Mouse (Mus musculus): ENCODE measurements around the gene Slc1a2. TPM values are rescaled to one million over a fixed set of nuclear protein-coding genes. Genes with fewer than 3 reads are reported as not detected.

Slc1a2 gene
- total and polyA plus RNA-seq, 3 experiments = 0.05 TPM; not detected in 2

- H3K9me3 ChIP-seq (replicated peaks) = no peaks in the 10 kb centered on the region
- TF ChIP-seq CTCF (IDR thresholded peaks at IDR 0.05; ENCODE audit: low read depth, low read length) (no peak), POLR2AphosphoS5 (IDR thresholded peaks at IDR 0.05; ENCODE audit: insufficient replicate concordance, low read depth, low read length) (no peak), GATA2 (IDR thresholded peaks at IDR 0.05; ENCODE audit: borderline replicate concordance, low read depth, low read length) (no peak), TAL1 (conservative IDR thresholded peaks at IDR 0.05; ENCODE audit: low read depth, low read length) (no peak), GATA1 (IDR thresholded peaks at IDR 0.05; ENCODE audit: borderline replicate concordance, low read length) (no peak)
- H3K36me3 ChIP-seq (replicated peaks) = peaks cover 92% of the 10 kb centered on the region
- no peak for ATAC-seq (ENCODE audit: extremely low read depth, insufficient number of reproducible peaks, low FRiP score, poor library complexity, severe bottlenecking)
- no peak overlapping the region for H3K4me3 ChIP-seq (ENCODE audit: low read depth, low read length)
- no peak for DNase-seq (ENCODE audit: low spot score)
- peaks cover 3% of the 10 kb centered on the region for H3K4me1 ChIP-seq (ENCODE audit: insufficient read depth, low read depth, low read length)
- H3K27me3 ChIP-seq (ENCODE audit: insufficient read depth, low read length) = no peaks in the 10 kb centered on the region
These were observed 162.3 kb downstream of the Slc1a2 start for GRCm38 (mm10) chr2:102820790-102821189.

GRCm38 (mm10) chr2:102822036-102822435 is 163.6 kb downstream of the Slc1a2 start:
- no peak for TF ChIP-seq POLR2AphosphoS5 (IDR thresholded peaks at IDR 0.05; ENCODE audit: insufficient replicate concordance, low read depth, low read length)
- no peak for TF ChIP-seq TAL1 (conservative IDR thresholded peaks at IDR 0.05; ENCODE audit: low read depth, low read length)
- no peak for TF ChIP-seq GATA1 (IDR thresholded peaks at IDR 0.05; ENCODE audit: borderline replicate concordance, low read length)
- no peak for TF ChIP-seq GATA2 (IDR thresholded peaks at IDR 0.05; ENCODE audit: borderline replicate concordance, low read depth, low read length)
- no peak for TF ChIP-seq CTCF (IDR thresholded peaks at IDR 0.05; ENCODE audit: low read depth, low read length)
- Histone ChIP-seq H3K9me3 (replicated peaks) (no peaks in the 10 kb centered on the region), H3K27me3 (ENCODE audit: insufficient read depth, low read length) (no peaks in the 10 kb centered on the region), H3K4me3 (ENCODE audit: low read depth, low read length) (no peak overlapping the region), H3K4me1 (ENCODE audit: insufficient read depth, low read depth, low read length) (no peaks in the 10 kb centered on the region), H3K36me3 (replicated peaks) (peaks cover 93% of the 10 kb centered on the region)
- DNase-seq (ENCODE audit: low spot score) (no peak), ATAC-seq (ENCODE audit: extremely low read depth, insufficient number of reproducible peaks, low FRiP score, poor library complexity, severe bottlenecking) (no peak)

- DNase-seq (ENCODE audit: low spot score) (no peak), ATAC-seq (ENCODE audit: extremely low read depth, insufficient number of reproducible peaks, low FRiP score, poor library complexity, severe bottlenecking) (no peak)
- H3K27me3 ChIP-seq (ENCODE audit: insufficient read depth, low read length) = no peaks in the 10 kb centered on the region
- H3K9me3 ChIP-seq (replicated peaks) = no peaks in the 10 kb centered on the region
- no peaks in the 10 kb centered on the region for H3K4me1 ChIP-seq (ENCODE audit: insufficient read depth, low read depth, low read length)
- peaks cover 88% of the 10 kb centered on the region for H3K36me3 ChIP-seq (replicated peaks)
- no peak overlapping the region for H3K4me3 ChIP-seq (ENCODE audit: low read depth, low read length)
- TF ChIP-seq TAL1 (conservative IDR thresholded peaks at IDR 0.05; ENCODE audit: low read depth, low read length) = no peak
- no peak for TF ChIP-seq CTCF (IDR thresholded peaks at IDR 0.05; ENCODE audit: low read depth, low read length)
- TF ChIP-seq GATA2 (IDR thresholded peaks at IDR 0.05; ENCODE audit: borderline replicate concordance, low read depth, low read length) = no peak
- TF ChIP-seq POLR2AphosphoS5 (IDR thresholded peaks at IDR 0.05; ENCODE audit: insufficient replicate concordance, low read depth, low read length) = no peak
- no peak for TF ChIP-seq GATA1 (IDR thresholded peaks at IDR 0.05; ENCODE audit: borderline replicate concordance, low read length)
These were observed 167.6 kb downstream of the Slc1a2 start for GRCm38 (mm10) chr2:102825961-102826633.

- TF ChIP-seq TAL1 (conservative IDR thresholded peaks at IDR 0.05; ENCODE audit: low read depth, low read length) (no peak), GATA1 (IDR thresholded peaks at IDR 0.05; ENCODE audit: borderline replicate concordance, low read length) (no peak), CTCF (IDR thresholded peaks at IDR 0.05; ENCODE audit: low read depth, low read length) (no peak), POLR2AphosphoS5 (IDR thresholded peaks at IDR 0.05; ENCODE audit: insufficient replicate concordance, low read depth, low read length) (no peak), GATA2 (IDR thresholded peaks at IDR 0.05; ENCODE audit: borderline replicate concordance, low read depth, low read length) (no peak)
- Histone ChIP-seq H3K9me3 (replicated peaks) (no peaks in the 10 kb centered on the region), H3K4me3 (ENCODE audit: low read depth, low read length) (no peak overlapping the region), H3K36me3 (replicated peaks) (peaks cover 89% of the 10 kb centered on the region), H3K4me1 (ENCODE audit: insufficient read depth, low read depth, low read length) (no peaks in the 10 kb centered on the region), H3K27me3 (ENCODE audit: insufficient read depth, low read length) (no peaks in the 10 kb centered on the region)
- ATAC-seq (ENCODE audit: extremely low read depth, insufficient number of reproducible peaks, low FRiP score, poor library complexity, severe bottlenecking) = no peak
- DNase-seq (ENCODE audit: low spot score) = no peak
These were observed 169.4 kb downstream of the Slc1a2 start for GRCm38 (mm10) chr2:102827841-102828240.

GRCm38 (mm10) chr2:102828381-102828780 is 169.9 kb downstream of the Slc1a2 start:
- Histone ChIP-seq H3K36me3 (replicated peaks) (peaks cover 91% of the 10 kb centered on the region), H3K9me3 (replicated peaks) (no peaks in the 10 kb centered on the region), H3K27me3 (ENCODE audit: insufficient read depth, low read length) (no peaks in the 10 kb centered on the region), H3K4me3 (ENCODE audit: low read depth, low read length) (no peak overlapping the region), H3K4me1 (ENCODE audit: insufficient read depth, low read depth, low read length) (no peaks in the 10 kb centered on the region)
- no peak for TF ChIP-seq POLR2AphosphoS5 (IDR thresholded peaks at IDR 0.05; ENCODE audit: insufficient replicate concordance, low read depth, low read length)
- TF ChIP-seq GATA2 (IDR thresholded peaks at IDR 0.05; ENCODE audit: borderline replicate concordance, low read depth, low read length) = no peak
- no peak for TF ChIP-seq CTCF (IDR thresholded peaks at IDR 0.05; ENCODE audit: low read depth, low read length)
- no peak for TF ChIP-seq GATA1 (IDR thresholded peaks at IDR 0.05; ENCODE audit: borderline replicate concordance, low read length)
- TF ChIP-seq TAL1 (conservative IDR thresholded peaks at IDR 0.05; ENCODE audit: low read depth, low read length) = no peak
- DNase-seq (ENCODE audit: low spot score) (no peak), ATAC-seq (ENCODE audit: extremely low read depth, insufficient number of reproducible peaks, low FRiP score, poor library complexity, severe bottlenecking) (no peak)

GRCm38 (mm10) chr2:102829201-102829600 is 170.7 kb downstream of the Slc1a2 start:
- H3K36me3 ChIP-seq (replicated peaks) = peaks cover 90% of the 10 kb centered on the region
- H3K4me3 ChIP-seq (ENCODE audit: low read depth, low read length) = no peak overlapping the region
- no peaks in the 10 kb centered on the region for H3K9me3 ChIP-seq (replicated peaks)
- H3K27me3 ChIP-seq (ENCODE audit: insufficient read depth, low read length) = no peaks in the 10 kb centered on the region
- DNase-seq (ENCODE audit: low spot score) = no peak
- no peaks in the 10 kb centered on the region for H3K4me1 ChIP-seq (ENCODE audit: insufficient read depth, low read depth, low read length)
- ATAC-seq (ENCODE audit: extremely low read depth, insufficient number of reproducible peaks, low FRiP score, poor library complexity, severe bottlenecking) = peak; percentile 99
- no peak for TF ChIP-seq CTCF (IDR thresholded peaks at IDR 0.05; ENCODE audit: low read depth, low read length)
- TF ChIP-seq POLR2AphosphoS5 (IDR thresholded peaks at IDR 0.05; ENCODE audit: insufficient replicate concordance, low read depth, low read length) = no peak
